Mouse (Mus musculus): Measurements from ENCODE around the gene Rtl5.
"Not testable (repeated sequence)": the region's sequence is repeated elsewhere in the genome, so short reads cannot be mapped to it uniquely, and the experiment has no call there.

The Rtl5 gene

GRCm38 (mm10) chrX:102070591-102071471 lies at the start of gene Rtl5:
Gene Rtl5, minus strand, starts transcription at chrX:102071304.
- peak; percentile 81 for DNase-seq (ENCODE audit: low spot score)

DNA sequence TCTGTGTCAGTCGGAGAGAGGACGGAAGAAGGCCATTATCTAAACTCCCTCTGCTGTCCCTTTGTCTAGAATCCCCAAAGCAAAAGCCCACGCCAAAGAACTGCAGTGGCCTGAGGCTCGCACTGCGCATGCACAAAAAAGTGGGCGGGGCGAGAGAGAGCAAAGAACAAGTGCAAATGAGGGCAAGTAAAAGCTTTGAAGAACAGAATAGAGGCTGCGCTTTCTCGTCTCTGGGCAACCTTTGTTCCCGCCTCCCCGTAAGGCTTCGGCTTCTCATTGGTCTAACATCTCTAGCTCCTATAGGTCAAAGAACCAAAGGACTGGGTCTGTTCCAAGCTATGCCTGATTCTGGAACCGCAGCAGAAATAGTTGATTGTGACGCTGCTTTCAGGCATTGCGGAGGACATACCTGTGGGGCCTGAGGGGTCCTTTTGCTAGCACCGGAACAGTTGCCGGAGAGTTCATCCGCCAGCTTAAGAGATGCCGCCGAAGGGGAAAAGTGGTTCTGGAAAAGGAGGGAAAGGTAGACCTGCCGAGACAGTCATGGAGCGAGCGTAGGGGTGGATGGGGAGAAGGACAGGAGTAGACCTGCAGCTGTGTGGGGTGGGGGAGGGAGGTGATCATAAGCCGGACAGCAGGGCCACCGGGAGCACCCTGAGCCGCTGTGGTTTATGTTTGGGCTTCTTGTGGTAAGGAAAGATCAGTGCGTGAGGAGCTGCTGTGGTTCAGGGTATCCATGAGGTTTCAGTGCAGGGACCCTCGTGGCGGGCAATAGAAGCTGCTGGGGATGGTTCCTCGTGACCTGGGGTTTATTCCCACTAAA lies 48.1 kb upstream of the Rtl5 start, which contains the start of gene Pin4:
TSS of gene Pin4 (plus strand) at position 406 of the 823 bp plus-strand sequence.
- DNase-seq (ENCODE audit: low spot score) = peak; percentile 96

DNA sequence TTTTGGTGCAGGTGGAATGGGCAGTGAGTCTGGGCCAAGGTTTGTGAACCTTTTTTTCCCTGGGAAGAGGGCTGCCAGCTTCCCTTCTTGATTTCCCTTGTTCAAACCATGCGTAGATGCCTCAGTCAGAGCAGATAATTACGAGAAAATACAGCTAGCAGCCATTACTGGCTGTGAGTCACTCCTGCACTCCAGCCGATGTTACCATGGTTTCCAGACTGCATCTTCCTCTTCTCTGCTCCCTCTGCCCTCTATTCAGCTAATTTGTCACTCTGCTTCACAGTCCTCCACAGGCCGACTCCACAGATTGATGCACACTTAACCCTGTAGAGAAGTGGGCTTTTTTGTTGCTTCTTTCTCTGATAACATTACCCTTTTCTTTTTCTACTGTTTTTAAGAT lies 44.6 kb upstream of the Rtl5 start:
- DNase-seq (ENCODE audit: low spot score) = peak; percentile 18

GRCm38 (mm10) chrX:102109349-102109748 lies 38.2 kb upstream of the Rtl5 start:
- not testable (repeated sequence) for DNase-seq (ENCODE audit: low spot score)

GRCm38 (mm10) chrX:102103830-102104229 lies 32.7 kb upstream of the Rtl5 start:
- DNase-seq (ENCODE audit: low spot score) = not testable (repeated sequence)

DNA sequence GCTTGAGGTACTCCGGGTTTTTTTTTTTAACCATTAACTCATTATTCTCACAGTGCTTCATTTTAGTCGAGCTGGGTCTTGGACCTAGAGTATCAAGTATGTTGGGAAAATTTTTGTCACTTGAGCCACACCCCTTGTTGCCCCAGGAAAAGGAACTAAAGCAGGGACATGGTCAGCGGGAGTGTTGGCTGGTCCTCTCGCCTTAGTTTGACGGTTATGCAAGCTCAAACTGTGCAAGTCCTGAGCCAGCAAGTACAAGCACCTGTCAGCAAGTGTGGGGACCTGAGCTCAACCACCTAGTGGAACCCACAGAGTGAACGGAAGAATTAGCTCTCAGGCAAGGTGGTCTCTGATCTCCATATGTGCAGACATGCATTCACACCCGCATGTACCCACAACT lies 30.8 kb upstream of the Rtl5 start:
- DNase-seq (ENCODE audit: low spot score) = no peak

DNA sequence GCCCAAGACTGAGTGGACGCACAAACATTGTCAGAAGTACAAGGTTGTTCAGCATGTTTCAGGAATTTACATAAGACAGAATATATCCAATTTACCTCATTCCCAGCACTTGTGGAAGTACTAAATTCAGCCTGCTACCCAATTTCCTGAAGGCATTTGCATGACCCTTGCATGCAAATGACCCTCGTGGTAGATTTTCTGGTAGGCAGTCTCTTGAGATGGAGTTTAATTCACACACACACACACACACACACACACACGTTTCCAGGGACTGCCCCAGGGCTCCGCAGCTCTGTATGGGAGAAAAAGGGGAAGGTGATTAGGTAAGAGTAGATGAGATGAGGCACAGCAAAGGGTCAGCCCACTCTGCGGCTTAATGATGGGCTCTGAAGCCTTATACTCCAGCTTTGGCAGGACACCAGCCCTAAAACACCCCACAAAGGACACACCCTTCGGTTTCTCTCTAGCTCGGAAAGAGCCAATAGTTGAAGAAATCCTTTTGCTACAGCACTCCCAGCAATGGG lies 23.3 kb upstream of the Rtl5 start:
- DNase-seq (ENCODE audit: low spot score) = no peak

DNA sequence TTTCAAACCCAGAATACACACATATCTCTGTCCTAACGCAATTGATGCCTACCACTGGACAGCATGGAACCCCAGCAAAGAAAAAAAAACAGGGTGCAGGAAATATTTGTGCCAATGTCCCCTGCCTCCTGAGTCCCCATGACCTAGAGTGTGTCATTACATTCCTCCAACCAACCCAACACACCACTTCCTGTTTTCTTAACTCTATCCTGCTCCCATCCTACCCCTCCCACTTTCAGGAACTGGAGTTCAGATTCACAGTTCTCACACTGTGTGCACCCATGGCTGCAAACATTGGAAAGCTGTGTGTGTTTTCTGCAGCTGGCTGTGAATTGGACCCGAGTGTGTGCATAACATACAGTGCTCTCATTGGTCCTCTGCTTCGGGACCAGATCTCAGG lies 19.5 kb upstream of the Rtl5 start:
- no peak for DNase-seq (ENCODE audit: low spot score)

DNA sequence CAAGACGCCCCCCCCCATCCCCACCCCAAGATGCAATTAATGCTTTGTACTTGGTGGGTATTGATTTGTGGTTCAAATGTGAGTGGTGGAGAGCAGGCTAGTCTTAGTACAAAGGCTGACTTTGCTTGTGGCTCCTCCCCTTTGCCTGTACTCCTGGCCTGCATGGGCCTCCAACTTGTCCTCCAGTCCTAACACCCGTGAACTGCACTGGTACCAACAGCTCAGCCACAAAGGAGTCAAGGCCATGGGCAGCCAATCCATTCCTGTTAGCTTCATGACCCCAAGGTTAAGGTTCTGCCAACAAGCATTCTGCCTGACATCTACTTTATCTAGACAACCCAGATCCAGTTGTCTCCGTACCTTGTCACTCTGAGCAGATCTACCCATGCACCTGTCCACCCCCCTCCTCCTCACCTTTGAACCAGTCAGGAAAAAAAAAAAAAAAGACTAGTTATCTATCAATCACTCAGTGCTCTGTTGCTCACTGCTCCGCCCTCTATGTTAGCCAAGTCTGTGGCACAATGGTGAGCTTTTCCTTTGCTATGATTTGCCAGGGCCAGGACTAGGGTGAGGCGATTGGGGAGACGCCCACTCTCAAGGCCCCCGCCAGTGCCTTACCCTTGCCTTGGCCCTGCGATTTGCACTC lies 14.8 kb upstream of the Rtl5 start:
- DNase-seq (ENCODE audit: low spot score) = no peak

GRCm38 (mm10) chrX:102082340-102082739 lies 11.2 kb upstream of the Rtl5 start:
- DNase-seq (ENCODE audit: low spot score) = no peak

DNA sequence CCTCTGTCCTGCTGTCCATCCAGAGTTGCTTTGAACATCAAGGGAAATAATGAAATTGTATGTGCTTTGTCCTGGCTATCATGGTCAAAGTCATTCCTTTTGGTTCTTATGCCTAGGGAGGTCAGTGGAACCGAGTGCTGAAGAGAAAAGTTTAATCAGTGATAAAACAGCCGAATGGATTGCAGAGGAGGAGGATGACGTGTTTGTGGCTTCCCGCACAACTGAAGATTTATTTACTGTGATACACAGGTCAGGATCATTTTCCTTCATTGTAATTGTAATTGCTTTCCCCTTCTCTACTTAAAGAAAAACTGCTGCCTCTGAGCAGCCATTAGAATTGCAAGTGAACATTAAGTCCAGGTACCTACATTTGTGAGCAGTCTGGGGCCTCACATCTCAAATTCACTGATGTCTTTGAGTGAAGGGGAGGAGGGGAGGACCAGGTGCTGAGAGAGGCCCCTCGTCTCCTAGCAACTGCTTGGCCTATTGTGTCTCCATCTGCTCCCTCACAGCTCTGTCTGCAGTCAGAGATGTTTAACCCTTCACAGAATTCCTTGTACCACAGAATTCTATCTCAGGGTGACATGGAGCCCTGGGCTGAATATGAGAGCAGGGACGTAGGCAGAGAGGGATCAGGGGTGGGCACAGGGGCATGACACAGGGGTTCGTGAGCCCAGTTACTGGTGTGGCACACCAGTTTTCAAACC lies 10.6 kb upstream of the Rtl5 start:
- DNase-seq (ENCODE audit: low spot score) = peak; percentile 78

DNA sequence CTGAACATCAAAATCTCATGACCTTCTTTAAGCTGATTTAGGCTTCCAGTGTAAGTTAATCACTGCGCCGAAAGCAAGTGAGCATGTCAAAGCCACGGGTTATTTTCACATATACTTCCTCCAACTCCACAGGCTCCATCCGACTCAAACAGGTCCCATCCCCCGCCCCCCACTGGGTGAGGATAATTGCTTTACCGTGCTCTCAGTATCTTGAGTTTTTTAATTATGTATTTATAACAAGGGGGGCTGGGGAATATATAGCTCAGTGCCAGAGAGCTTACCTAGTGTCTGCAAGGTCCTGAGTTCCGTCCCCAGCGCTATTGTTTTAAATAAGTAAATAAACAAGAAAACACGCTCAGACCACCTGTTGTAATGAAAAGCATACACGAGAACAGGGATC lies 10.0 kb upstream of the Rtl5 start:
- DNase-seq (ENCODE audit: low spot score) = no peak

DNA sequence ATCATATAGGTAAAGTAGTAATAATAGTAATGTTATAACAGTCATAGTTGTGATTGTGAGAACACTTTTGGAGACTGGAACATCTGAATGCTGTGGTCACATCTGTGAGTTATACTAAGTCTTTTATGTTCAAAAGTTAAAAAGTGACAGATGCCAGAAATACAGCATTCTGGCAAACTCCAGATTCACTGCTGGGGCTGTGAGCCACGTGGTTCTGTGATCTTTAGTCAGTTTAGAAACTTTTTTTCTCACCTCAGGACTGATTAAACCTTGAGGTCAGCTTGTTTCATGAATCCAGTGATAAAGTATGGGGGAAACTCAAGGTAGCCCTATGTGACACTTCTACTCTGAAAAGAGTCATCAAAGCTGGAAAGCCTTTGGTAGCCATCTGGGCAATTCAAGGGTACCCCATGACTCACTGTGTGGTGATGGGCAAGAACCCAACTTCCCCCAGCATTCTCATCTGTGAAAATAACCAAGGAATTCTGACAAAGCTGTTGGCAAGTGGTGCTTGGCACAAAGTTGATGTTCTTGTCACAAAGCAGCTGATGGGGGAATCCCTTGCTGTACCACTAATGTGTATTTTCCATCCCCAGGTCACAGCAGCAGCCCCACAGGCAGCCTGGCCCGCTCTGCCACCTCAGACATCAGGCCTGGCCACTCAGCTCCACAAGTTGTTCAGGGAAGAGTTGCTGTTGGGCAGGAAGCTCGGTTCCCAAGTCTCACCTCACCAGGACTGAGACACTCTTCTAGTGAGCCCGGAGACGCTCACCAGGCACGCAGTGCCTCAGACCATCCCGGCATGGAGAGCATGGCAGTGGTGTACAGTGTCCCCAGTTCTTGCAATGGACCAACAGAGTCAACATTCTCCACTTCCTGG lies 6.0 kb upstream of the Rtl5 start:
- no peak for DNase-seq (ENCODE audit: low spot score)

- DNase-seq (ENCODE audit: low spot score) = no peak
Observed at GRCm38 (mm10) chrX:102075158-102075557, 4.1 kb upstream of the Rtl5 start.

GRCm38 (mm10) chrX:102074435-102074834 lies 3.3 kb upstream of the Rtl5 start:
- DNase-seq (ENCODE audit: low spot score) = peak; percentile 33

GRCm38 (mm10) chrX:102073605-102074325 lies 2.7 kb upstream of the Rtl5 start:
- no peak for DNase-seq (ENCODE audit: low spot score)

DNA sequence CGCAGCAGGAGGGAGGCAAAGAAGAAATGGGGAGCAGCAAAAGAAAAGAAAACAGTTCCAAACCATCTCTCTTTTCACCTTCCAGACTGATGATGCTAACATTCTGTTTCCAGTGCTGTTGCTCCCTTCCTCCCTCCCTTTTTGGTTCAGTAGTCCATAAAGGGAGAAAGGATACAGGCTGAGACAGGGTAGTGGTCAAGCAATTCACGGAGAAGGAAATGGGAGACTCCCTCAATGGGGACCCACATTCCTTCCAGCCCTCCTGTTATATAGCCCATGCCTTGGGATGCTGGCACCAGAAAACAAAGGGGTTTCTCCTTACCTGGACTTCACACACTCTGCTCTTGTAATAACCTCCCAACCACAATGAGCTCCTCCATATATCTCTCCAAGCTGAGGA lies 413 bp upstream of the Rtl5 start:
- no peak for DNase-seq (ENCODE audit: low spot score)

DNA sequence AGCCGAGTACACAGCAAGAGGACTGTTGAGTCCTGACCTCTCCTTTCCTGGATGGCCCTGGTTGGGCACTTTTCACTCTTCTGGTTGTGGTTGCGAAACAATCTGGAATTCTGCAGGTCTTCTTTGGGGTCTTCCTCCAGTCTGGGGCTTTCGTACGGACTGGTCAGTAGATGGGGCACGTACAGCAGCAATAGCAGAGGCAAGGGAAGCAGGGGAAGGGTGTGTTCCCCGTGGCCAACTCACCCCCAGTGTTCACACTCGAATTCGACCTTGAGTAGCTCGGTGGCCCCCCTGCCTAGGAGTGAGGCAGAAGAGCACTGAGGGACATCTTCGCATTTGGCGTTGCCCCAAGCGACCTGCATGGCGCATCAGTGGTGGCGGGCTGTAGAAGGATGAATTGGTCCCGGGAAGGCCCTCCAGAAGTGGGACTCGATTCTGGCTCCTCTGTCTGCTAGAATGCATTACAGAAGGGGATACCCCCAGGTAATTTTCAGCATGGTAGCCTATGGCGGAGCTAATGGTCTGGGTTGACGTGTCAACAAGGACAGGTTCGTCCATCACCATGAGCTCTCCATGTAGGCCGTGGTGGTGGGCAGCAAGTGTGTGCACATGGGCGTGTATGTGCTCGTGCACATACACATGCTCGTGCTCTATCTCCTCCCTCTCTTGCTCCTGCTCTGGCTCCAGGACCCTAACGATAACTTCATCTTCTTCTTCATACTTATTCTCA lies 2.1 kb downstream of the Rtl5 start:
- DNase-seq (ENCODE audit: low spot score) = no peak

GRCm38 (mm10) chrX:102067118-102067517 lies 4.0 kb downstream of the Rtl5 start:
- DNase-seq (ENCODE audit: low spot score) = no peak

Data from embryo, embryonic 10.5 days (tissue).